Mouse (Mus musculus): Measurements from ENCODE around the gene Gm16503.
A peak's percentile ranks its signal among the peaks of the same experiment; 100 is the strongest.
"Not testable (repeated sequence)": the region's sequence is repeated elsewhere in the genome, so short reads cannot be mapped to it uniquely, and the experiment has no call there.

Gm16503 gene

GRCm38 (mm10) chr4:147539918-147540317 lies at the start of gene Gm16503:
Gene Gm16503, plus strand, starts transcription at chr4:147540218.
- not testable (repeated sequence) for DNase-seq (ENCODE audit: low spot score in 2 of 2)

- DNase-seq (ENCODE audit: low spot score in 2 of 2): not testable (repeated sequence)
Measured at GRCm38 (mm10) chr4:147492117-147492516, 47.9 kb upstream of the Gm16503 start, which contains the start of gene Zfp982. Gene Zfp982, plus strand, starts transcription at chr4:147492417.

DNA sequence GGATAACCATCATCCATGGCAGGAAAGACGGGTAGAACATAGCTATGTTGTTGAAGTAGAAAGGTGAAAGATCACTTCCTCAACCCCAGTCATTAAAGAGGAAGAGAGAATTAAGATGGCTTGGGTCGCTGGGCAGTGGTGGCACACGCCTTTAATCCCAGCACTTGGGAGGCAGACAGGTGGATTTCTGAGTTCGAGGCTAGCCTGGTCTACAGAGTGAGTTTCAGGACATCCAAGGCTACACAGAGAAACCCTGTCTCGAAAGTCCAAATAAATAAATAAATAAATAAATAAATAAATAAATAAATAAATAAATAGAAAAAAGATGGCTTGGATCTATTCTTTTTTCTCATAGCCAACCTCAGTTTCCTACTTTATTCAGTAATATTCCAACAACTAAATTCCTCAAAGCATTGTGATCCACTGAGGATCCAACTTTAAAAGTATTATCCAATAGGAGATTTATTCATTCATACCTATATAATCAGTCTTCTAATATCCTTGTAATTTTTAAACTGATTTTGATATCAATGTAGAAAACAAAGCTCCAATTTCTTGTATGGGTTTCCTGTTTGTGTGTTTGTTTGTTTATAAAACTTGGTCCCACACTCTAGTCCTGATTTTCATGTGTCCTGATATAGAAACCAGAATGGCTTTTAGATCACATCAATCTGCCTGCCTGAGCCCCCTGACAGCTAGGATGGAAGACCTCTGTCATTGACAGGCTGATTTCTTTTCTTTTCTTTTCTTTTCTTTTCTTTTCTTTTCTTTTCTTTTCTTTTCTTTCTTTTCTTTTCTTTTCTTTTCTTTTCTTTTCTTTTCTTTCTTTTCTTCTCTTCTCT lies 41.0 kb upstream of the Gm16503 start:
- DNase-seq (ENCODE audit: low spot score in 2 of 2): not testable (repeated sequence)

DNA sequence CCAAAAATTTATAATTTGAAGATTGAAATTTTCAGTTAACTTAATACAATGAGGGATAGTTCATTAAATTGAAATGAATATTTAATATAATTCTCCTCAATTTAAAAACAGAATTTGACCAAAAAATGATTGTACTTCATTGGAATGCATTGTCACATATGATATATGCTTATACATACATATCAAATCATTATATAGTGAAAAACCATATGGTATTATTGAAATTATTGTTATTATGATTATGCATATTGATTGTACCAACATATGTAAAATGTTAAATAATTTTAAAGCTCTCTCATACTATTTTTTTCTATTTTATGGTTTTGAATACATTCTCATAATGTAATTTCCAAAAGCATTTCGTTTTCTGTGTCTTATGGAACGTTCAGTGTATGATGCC lies 30.8 kb upstream of the Gm16503 start:
- DNase-seq (ENCODE audit: low spot score in 2 of 2): no peak

- peak in 1 of 2 experiments; percentile 19 for DNase-seq (ENCODE audit: low spot score in 2 of 2)
Measured at GRCm38 (mm10) chr4:147518981-147519380, 21.0 kb upstream of the Gm16503 start.

DNA sequence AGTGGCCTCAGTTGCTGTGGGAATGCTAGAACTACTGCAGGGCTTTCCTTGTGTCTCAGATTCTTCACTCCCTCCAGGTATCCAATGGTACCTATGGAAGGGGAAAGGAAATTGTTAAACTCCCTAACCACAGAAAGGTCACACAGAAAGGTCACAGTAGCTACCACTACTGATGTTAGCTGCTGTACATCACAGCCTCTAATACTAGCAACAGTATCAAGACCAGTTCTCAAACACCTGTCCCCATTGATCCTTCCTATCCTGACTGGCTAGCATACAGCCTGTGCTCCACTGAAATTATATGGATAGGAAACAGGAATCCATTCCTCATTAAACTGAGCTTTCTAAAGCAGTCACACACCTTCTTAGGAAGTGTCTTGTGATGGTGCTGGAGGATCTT lies 19.9 kb upstream of the Gm16503 start:
- DNase-seq (ENCODE audit: low spot score in 2 of 2): no peak

GRCm38 (mm10) chr4:147525125-147525524 lies 14.9 kb upstream of the Gm16503 start:
- DNase-seq (ENCODE audit: low spot score in 2 of 2): no peak

GRCm38 (mm10) chr4:147530366-147530765 lies 9.7 kb upstream of the Gm16503 start:
- DNase-seq (ENCODE audit: low spot score in 2 of 2): no peak

DNA sequence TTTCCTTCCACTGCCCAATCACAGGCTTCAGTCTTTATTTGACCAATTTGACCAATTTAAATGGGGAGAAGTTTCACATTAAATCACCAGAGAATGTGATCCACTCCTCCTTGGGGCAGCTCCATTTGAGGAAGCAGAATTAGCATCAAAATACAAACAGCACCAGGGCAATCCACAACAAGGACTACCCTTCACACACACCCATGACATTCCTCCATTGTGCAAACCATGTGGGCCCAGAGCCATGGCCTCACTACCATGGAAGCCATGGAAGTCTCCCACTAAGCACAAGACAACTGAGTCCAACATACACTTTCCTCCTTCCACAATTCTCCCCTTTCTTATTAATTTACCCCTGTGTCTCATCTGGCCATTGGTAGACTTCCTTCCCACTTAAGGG lies 4.1 kb upstream of the Gm16503 start:
- not testable (repeated sequence) for DNase-seq (ENCODE audit: low spot score in 2 of 2)

DNA sequence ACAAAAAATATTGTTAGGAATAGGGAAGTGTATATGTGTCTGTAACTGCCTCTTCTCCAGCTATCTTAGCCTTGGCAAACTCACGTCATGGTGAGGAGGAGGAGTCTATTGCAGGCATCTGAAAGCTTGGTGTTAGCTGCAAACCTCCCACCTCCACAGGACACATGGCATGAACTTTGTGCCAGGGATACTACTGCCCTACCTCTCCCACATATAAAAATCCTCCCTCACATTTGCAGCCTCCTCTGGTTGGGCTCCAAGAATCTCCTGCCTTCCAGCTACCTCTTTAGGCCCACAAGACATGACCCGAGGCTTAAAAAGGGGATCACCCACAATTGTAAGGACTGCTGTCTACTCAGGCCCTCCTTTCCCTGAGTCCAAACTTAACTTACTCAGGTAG lies 2.3 kb upstream of the Gm16503 start:
- DNase-seq (ENCODE audit: low spot score in 2 of 2): no peak

GRCm38 (mm10) chr4:147541105-147541504 lies 1.1 kb downstream of the Gm16503 start:
- DNase-seq (ENCODE audit: low spot score in 2 of 2): no peak

DNA sequence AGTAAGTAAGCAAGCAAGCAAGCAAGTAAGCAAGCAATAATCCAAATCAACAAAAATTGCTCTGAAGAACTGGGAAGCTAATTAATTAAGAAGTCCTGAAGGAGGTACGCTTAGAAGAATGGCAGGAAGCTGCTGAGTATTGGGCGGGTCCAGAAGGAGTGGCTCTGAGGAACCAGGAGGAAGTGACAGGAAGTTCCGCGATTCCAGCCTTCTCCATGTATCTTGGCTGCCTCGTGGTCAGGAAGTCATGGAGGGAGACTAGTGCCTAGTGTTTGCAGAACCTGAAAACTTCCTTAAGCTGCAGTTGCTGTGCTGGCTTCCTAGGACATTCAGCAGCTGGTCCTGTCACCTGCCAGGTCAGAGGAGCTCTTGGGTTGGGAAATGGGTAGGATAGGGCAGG lies 13.1 kb downstream of the Gm16503 start, which contains the start of gene Zfp985:
TSS of gene Zfp985 (plus strand) at position 207 of the 400 bp plus-strand sequence.
- DNase-seq (ENCODE audit: low spot score in 2 of 2): peak; percentile 24 to 49

GRCm38 (mm10) chr4:147554361-147554760 lies 14.3 kb downstream of the Gm16503 start:
- not testable (repeated sequence) for DNase-seq (ENCODE audit: low spot score in 2 of 2)

DNA sequence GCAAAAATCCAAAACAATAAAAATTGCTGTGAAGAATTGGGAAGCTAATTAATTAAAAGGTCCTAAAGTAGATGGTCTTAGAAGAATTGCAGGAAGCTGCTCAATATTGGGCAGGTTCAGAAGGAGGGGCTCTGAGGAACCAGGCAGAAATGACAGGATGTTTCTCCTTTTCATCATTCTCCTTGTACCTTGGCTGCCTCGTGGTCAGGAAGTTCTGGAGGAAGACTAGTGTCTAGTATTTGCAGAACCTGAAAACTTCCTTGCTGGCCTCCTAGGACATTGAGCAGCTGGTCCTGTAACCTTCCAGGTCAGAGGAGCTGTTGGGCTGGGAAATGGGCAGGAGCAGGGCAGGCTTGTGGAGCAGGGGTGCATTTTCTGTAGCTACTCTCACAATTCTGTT lies 16.9 kb downstream of the Gm16503 start:
- DNase-seq (ENCODE audit: low spot score in 2 of 2): peak; percentile 13 to 58

- DNase-seq (ENCODE audit: low spot score in 2 of 2): not testable (repeated sequence)
Measured at GRCm38 (mm10) chr4:147558011-147558410, 18.0 kb downstream of the Gm16503 start.

DNA sequence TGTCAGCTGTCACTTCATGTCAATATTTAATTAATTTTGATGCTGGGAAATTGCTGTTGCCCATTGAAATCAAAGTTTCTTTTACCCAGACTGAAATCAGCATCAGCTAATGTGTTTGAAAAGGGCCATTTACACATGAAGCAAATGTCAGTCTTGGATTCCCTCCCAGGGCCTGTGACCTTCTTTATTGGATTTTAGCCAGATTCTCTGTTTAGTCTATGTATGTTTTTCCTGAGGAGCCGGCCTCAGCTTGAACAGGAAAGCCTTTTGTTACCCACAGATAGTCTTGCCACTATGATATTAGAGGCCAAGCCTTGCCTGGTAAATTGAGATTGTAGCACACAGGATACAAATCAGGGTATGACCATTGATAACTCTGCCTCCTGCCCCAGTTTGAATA lies 19.1 kb downstream of the Gm16503 start:
- DNase-seq (ENCODE audit: low spot score in 2 of 2): peak; percentile 35 to 36

GRCm38 (mm10) chr4:147565426-147566220 lies 25.6 kb downstream of the Gm16503 start:
- no peak for DNase-seq (ENCODE audit: low spot score in 2 of 2)

- not testable (repeated sequence) for DNase-seq (ENCODE audit: low spot score in 2 of 2)
Measured at GRCm38 (mm10) chr4:147571156-147571555, 31.1 kb downstream of the Gm16503 start.

- DNase-seq (ENCODE audit: low spot score in 2 of 2): not testable (repeated sequence)
Measured at GRCm38 (mm10) chr4:147579371-147579770, 39.4 kb downstream of the Gm16503 start.

- no peak for DNase-seq (ENCODE audit: low spot score in 2 of 2)
Measured at GRCm38 (mm10) chr4:147586511-147587473, 46.8 kb downstream of the Gm16503 start.

Data from heart, adult 9 months (tissue).